Mouse (Mus musculus) frontal cortex, postnatal 10 days (tissue): Measurements from ENCODE around the gene Hsph1.
A peak's percentile ranks its signal among the peaks of the same experiment; 100 is the strongest.

ENCODE experiments used
- DNase-seq, 2 experiments: peaks; one replicate each; pipeline ENCODE4 v3.0.0; 2022; ENCODE audit warnings: low spot score in 2 of 2, mixed read lengths in 1 of 2

Gene Hsph1

GRCm38 (mm10) chr5:149642366-149642765, 6.2 kb upstream of the Hsph1 start:
- no peak for DNase-seq

- DNase-seq, result no peak
Observed at GRCm38 (mm10) chr5:149641277-149641892, 5.2 kb upstream of the Hsph1 start.

- no peak for DNase-seq
Observed at GRCm38 (mm10) chr5:149637306-149637705, 1.1 kb upstream of the Hsph1 start.

GRCm38 (mm10) chr5:149635556-149635955, 620 bp downstream of the Hsph1 start:
- DNase-seq, result no peak

- DNase-seq, result no peak
Observed at GRCm38 (mm10) chr5:149634409-149635035, 1.7 kb downstream of the Hsph1 start.

GRCm38 (mm10) chr5:149625547-149625946, 10.6 kb downstream of the Hsph1 start:
- DNase-seq, result no peak

- no peak for DNase-seq
Observed at GRCm38 (mm10) chr5:149623815-149624675, 12.1 kb downstream of the Hsph1 start.

GRCm38 (mm10) chr5:149622644-149623043, 13.5 kb downstream of the Hsph1 start:
- DNase-seq, result no peak

- no peak for DNase-seq
Observed at GRCm38 (mm10) chr5:149622152-149622551, 14.0 kb downstream of the Hsph1 start.

- DNase-seq, result no peak
Observed at GRCm38 (mm10) chr5:149617776-149618425, 18.3 kb downstream of the Hsph1 start.

- DNase-seq, result no peak
Observed at GRCm38 (mm10) chr5:149616817-149617216, 19.4 kb downstream of the Hsph1 start.

- no peak for DNase-seq
Observed at GRCm38 (mm10) chr5:149616138-149616537, 20.0 kb downstream of the Hsph1 start.

- peak in 1 of 2 experiments; percentile 24 for DNase-seq
Observed at GRCm38 (mm10) chr5:149612740-149613139, 23.4 kb downstream of the Hsph1 start.

GRCm38 (mm10) chr5:149612165-149612518, 24.0 kb downstream of the Hsph1 start:
- no peak for DNase-seq

GRCm38 (mm10) chr5:149611476-149612164, 24.6 kb downstream of the Hsph1 start:
- DNase-seq, result no peak

- no peak for DNase-seq
Observed at GRCm38 (mm10) chr5:149607083-149607720, 29.0 kb downstream of the Hsph1 start.

GRCm38 (mm10) chr5:149603241-149603640, 32.9 kb downstream of the Hsph1 start:
- DNase-seq, result no peak

- no peak for DNase-seq
Observed at GRCm38 (mm10) chr5:149601996-149602395, 34.2 kb downstream of the Hsph1 start.

GRCm38 (mm10) chr5:149597351-149597750, 38.8 kb downstream of the Hsph1 start:
- DNase-seq, result no peak

- no peak for DNase-seq
Observed at GRCm38 (mm10) chr5:149594215-149594614, 42.0 kb downstream of the Hsph1 start.

- no peak for DNase-seq
Observed at GRCm38 (mm10) chr5:149589932-149590331, 46.2 kb downstream of the Hsph1 start.
